Mouse (Mus musculus) embryo, embryonic 11.5 days (tissue): Measurements from ENCODE around the gene Son.

Source experiments
- DNase-seq: peaks from one replicate; pipeline ENCODE4 v3.0.0-alpha.2; 2012; ENCODE audit warnings: low read depth, low spot score

The Son gene

GRCm38 (mm10) chr16:91647461-91648219 is at the start of gene Son:
TSS of gene Son (plus strand) at chr16:91647506.
- DNase-seq: peak; percentile 94

DNA sequence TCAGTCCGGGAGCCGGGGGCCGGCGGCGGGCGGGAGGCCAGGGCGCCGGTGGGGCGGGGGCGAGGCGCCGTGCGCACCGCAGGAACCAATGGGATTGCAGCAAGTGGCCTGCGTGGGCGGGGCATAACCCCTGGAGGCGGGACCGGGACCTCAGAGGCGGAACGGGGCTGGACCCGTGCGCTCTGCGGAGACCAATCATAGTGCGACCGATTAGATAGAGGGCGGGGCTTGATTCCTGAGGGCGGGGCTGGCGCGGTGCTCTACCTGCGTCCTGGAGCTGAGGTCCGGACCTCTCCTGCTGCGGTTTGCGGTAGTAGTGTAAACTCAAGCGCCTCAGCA is 49.7 kb upstream of the Son start, which contains the start of gene Tmem50b:
Tmem50b (minus strand) TSS at position 129 of the 339 bp plus-strand sequence.
- peak; percentile 95 for DNase-seq

GRCm38 (mm10) chr16:91599242-91599641 is 48.1 kb upstream of the Son start:
- DNase-seq: no peak

GRCm38 (mm10) chr16:91601081-91601480 is 46.2 kb upstream of the Son start:
- no peak for DNase-seq

GRCm38 (mm10) chr16:91601693-91602092 is 45.6 kb upstream of the Son start:
- no peak for DNase-seq

GRCm38 (mm10) chr16:91605156-91605555 is 42.1 kb upstream of the Son start:
- DNase-seq: no peak

- no peak for DNase-seq
Measured at GRCm38 (mm10) chr16:91606958-91607357, 40.3 kb upstream of the Son start.

DNA sequence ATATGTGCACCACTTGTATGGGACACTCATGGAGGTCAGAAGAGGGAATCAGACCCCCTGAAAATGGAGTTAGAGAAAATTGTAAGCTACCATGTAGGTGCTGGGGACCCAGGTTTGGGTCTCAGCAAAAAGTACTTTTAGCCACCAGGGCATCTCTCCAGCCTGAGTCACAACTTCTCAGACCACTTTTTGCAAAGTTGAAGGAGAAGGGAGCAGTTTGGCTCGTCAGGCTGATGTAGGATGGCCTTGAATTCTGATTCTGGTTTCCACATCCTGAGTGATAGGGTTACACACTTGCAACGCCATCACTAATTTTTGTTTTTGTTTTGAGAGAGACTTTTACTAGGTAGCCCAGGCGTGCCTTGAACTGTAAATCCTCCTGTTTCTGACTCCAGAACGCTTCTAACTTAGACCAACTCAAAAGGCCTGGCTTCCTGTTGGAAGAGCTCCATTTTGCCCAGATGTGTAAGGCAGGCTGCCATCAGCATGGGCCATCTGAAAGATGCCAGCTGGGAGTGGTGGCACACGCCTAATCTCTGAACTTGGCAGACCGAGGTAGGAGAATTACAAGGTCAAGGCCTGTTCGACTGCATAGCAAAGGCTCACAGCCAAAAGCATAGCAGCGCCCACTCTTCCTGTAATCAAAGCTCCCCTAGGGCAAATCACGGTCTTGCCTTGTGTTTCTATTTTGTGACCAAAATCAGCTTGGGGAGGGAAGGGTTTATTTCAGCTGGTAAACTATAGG is 37.6 kb upstream of the Son start:
- no peak for DNase-seq

- DNase-seq: no peak
Measured at GRCm38 (mm10) chr16:91611248-91611647, 36.1 kb upstream of the Son start.

DNA sequence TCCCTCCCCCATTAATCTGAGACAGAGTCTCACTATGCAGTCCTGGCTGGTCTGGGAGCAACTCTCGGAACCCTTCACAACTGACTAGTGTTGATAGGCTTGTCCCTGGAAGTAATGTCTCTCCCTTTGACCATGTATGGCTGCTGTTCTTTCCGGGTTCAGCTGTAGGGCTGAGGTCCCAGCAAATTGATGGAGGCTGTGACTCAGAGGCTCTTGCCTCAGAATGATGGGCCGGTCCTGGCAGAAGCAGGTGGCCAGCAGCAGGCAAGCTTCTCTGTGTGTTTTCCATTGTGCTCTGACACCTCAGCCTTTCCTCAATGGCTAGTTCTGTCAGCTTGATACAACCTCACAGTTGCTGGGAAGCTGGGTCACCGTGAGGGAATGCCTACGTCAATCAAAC is 34.8 kb upstream of the Son start:
- DNase-seq: no peak

- no peak for DNase-seq
Measured at GRCm38 (mm10) chr16:91614552-91614951, 32.8 kb upstream of the Son start.

DNA sequence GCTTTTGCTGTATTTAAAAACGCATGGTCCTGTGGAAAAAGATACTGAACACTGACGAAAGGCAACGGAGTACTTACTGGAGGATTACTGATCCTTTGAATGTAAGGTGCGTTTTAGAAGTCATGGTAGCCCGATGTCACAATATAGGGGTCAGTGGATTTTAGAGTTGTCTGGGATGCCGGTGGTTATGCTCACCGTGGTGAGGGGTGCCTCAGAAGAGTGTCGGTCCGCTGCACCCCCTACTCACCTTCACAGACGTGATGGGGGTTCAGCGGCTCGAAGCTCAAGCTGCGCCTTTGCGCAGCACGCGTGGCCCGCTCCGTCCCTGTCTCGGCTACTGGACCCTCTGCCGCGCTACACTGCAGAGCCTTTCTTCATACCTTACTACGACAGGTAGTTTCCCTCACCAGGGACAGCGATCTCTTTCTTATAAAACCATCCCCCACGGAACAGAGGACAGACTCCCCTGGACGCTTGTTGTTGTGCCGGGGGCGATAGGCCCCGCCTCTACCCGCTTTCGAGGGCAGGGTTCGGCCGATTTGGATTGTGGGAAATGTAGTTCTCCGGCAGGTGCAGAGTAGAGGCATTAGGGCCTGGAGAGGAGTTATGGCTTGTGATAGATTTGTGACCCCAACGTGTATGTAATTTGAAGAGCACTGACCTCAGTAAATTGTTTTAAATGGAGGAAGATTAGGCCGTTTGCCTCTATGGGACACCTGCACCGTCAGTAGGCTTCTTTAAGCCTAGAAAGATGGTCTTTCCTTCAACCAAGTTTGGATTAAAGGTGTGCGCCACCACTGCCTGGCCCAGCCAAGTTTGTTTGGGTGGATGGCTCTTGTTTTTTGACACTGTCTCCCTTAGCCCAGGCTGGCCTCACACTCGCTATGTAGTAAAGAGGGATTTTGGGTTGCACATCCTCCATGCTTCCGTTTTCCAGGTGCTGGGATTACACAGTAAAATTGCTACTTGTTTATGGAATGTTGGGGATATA is 28.5 kb upstream of the Son start, which contains the start of gene Dnajc28:
Dnajc28 (minus strand) TSS at position 516 of the 991 bp plus-strand sequence.
- peak; percentile 49 for DNase-seq

DNA sequence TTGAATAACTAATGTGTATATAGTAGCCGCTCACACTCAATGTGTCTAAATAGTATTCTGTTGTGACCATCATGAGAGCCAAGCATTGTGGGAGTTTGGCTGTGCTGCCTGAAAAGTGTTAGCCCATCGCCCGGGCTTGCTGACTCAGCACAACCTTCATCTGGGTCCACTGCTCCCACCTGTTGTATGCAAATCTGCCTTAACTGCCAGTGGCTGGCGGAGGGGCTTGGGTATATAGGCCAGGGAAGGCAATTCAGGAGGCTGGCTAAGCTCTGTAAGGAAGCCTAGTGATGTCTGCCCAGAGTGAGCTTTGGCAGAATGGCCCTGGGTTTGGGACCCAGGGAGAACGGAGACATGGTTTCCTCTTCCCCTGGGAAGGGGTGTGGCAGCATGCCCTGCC is 27.1 kb upstream of the Son start:
- DNase-seq: no peak

DNA sequence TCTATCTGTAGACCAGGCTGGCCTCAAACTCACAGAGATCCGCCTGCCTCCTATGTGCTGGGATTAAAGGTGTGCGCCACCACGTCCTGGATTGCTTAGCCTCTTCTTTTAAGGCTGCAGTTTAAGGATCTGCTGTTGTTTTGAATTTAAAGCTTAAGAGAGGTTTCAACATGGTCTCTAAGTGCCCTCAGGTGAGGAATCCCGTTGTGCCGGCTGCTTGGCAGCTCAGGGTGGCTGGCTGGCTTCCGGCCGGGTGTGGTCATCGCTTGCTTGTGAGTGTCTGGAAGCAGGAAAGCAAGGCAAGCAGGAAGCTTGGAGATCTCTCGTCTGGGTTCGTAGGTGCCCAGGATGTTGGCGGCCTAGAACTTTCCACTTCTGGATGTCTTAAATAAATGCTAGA is 26.3 kb upstream of the Son start:
- DNase-seq: no peak

DNA sequence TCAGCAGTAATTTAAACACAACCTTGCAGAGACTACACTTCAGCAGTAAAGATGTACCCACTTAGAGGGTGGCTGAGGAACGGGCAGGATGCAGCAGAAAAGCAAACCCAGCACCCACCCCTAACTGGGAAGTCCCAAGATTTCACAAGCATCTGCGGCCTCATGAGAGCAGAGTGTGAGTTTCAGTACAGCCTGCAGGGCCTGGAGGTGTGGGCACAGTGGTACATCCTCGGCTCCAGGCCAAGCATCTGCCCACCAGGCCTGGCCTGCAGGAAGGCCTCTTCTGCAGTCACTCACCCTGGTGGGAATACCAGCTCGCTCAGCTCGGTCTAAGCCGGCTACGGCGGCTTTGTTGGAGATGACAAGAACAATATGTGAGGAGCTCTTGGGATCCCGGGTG is 24.2 kb upstream of the Son start:
- no peak for DNase-seq

DNA sequence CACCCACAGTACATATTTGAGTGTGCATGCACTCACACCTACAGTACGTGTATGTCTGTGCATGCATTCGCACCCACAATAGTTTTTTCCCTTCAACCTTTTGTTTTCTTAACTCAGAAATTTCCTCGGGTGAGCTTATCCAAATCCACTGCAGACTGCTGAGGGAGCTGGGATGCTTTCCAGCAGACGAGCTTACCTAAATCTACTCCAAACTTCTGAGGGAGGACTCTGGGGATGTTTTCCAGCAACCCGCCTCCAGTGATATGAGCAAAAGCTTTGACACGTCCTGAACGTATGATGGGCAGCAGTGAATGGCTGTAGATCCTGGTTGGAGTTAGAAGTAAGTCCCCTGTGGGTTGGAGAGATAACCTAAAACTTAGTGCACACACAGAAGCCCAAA is 19.5 kb upstream of the Son start:
- DNase-seq: no peak

- DNase-seq: no peak
Measured at GRCm38 (mm10) chr16:91628673-91629072, 18.6 kb upstream of the Son start.

DNA sequence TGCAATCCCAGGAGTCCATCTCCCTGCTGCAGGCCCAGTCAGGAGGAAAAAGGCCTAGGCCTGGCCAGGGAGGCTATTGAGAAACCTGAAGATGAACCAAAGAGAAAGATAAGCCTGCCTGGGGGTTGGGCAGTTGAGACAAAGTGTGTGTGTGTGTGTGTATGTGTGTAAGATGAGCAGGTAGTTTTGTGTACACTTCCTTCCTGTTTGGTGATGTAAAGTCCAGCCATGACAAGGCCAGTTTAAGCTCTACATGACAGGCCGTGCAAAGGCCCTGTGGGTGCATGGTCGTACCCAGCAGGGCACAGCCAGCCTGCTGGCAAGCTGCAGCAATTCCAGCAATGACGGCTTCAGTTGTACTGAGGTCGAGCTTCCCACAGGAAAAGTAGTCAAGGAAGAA is 17.6 kb upstream of the Son start:
- DNase-seq: no peak

- no peak for DNase-seq
Measured at GRCm38 (mm10) chr16:91630584-91630983, 16.7 kb upstream of the Son start.

DNA sequence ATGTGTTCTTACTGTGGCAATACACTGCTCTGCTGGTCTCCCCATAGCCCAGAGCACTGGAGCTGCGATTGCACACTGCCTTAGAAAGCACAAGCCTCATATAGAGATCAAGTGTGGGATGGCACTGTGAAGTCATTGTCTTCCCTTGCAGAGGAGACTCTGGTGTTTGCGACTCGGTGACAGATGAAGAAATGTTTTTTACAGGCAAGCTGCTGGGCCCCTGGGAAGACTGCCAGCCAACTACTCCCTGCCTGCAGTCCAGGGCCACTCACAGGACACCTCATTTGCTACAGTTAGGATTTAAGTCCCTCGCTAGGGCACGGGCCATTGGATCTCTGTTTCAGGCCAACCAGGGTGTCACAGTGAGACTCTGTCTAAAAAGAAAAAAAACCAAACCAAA is 14.9 kb upstream of the Son start:
- no peak for DNase-seq

DNA sequence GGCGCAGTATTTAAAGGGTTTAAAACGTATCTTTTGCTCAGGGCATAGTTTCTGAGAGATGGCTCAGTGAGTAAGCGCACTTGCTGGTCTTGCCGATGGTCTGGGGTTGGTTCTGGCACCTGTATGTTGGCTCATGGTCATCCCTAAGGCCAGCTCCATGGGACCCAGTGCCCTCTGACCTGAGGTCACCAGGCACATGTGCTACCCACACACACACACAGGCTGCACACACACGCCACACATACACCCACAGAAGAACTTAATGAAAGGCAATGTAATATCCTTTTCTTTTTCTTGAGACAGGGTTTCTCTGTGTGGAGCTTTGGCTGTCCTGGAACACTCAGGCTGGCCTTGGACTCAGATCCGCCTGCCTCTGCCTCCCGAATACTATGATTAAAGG is 14.4 kb upstream of the Son start:
- DNase-seq: no peak

- DNase-seq: no peak
Measured at GRCm38 (mm10) chr16:91633641-91634040, 13.7 kb upstream of the Son start.
